Mouse (Mus musculus) ES-E14 (cell line): ENCODE data around the gene Med25. TPM values are rescaled to one million over a fixed set of nuclear protein-coding genes. Genes with fewer than 3 reads are reported as not detected.

Experiments
- DNase-seq: peaks from one replicate; pipeline ENCODE4 v3.0.0-alpha.2; 2013; ENCODE audit warnings: low read depth, low spot score
- H3K27ac ChIP-seq: 2 replicates; pipeline ENCODE4 v1.5.1; 2012; ENCODE audit warnings: low read depth, mild to moderate bottlenecking, low read length, moderate library complexity, mixed read lengths; ENCODE audit not compliant: poor library complexity, insufficient read depth, severe bottlenecking
- H3K36me3 ChIP-seq: 2 replicates; pipeline ENCODE4 v1.6.1; 2012; ENCODE audit warnings: mild to moderate bottlenecking, low read length, moderate library complexity, mixed read lengths; ENCODE audit not compliant: control insufficient read depth, poor library complexity, insufficient read depth, severe bottlenecking
- H3K4me1 ChIP-seq, 2 experiments: fragments of 150-350 bp in 1 of 2; sonication (generic) in 1 of 2; 2 replicates each; pipeline ENCODE4 v1.6.1; 2012; ENCODE audit warnings: low read length in 2 of 2, mild to moderate bottlenecking in 1 of 2, mixed read lengths in 1 of 2; ENCODE audit not compliant: control insufficient read depth in 2 of 2, insufficient read depth in 2 of 2, poor library complexity in 1 of 2
- H3K4me3 ChIP-seq, 2 experiments: fragments of 150-350 bp in 1 of 2; sonication (generic) in 1 of 2; 2 replicates each; pipeline ENCODE4 v1.5.1; 2012; ENCODE audit warnings: low read length in 2 of 2, low read depth in 1 of 2, mild to moderate bottlenecking in 1 of 2, mixed read lengths in 1 of 2; ENCODE audit not compliant: insufficient read depth in 1 of 2, poor library complexity in 1 of 2, severe bottlenecking in 1 of 2
- H3K9ac ChIP-seq: 2 replicates; pipeline ENCODE4 v1.6.1; 2012; ENCODE audit warnings: low read depth, mild to moderate bottlenecking, low read length, mixed read lengths; ENCODE audit not compliant: poor library complexity, insufficient read depth, severe bottlenecking
- H3K9me3 ChIP-seq: fragments of 150-350 bp; sonication (generic); 2 replicates; pipeline ENCODE4 v1.6.1; 2012; ENCODE audit warnings: low read depth, mild to moderate bottlenecking, low read length; ENCODE audit not compliant: control insufficient read depth, insufficient read depth
- CHD2 ChIP-seq: IDR thresholded peaks from 2 replicates; pipeline ENCODE4 v1.6.1; 2014; ENCODE audit warnings: mild to moderate bottlenecking, low read depth, low read length, inconsistent platforms
- HCFC1 ChIP-seq: IDR thresholded peaks from 2 replicates; pipeline ENCODE4 v1.6.1; 2012; ENCODE audit warnings: low read length, inconsistent platforms, borderline replicate concordance; ENCODE audit not compliant: insufficient read depth
- MAFK ChIP-seq: IDR thresholded peaks from 2 replicates; pipeline ENCODE4 v1.6.1; 2014; ENCODE audit warnings: mild to moderate bottlenecking, low read depth, low read length, inconsistent platforms; ENCODE audit not compliant: insufficient read depth
- ZC3H11A ChIP-seq: IDR thresholded peaks from 2 replicates; pipeline ENCODE4 v1.6.1; 2012; ENCODE audit warnings: low read depth, mild to moderate bottlenecking, inconsistent platforms, low read length, borderline replicate concordance
- ZNF384 ChIP-seq: IDR thresholded peaks from 2 replicates; pipeline ENCODE4 v1.6.1; 2012; ENCODE audit warnings: low read depth, low read length, inconsistent platforms
- in situ Hi-C, 2 experiments: fragments of 600-800 bp; cut with MboI; formaldehyde crosslinking; loops; one replicate each; pipeline ENCODE4 v1.15.1; 2025; ENCODE audit warnings: low sequenced_read_pairs in 2 of 2, inconsistent platforms in 1 of 2; ENCODE audit not compliant: unreplicated experiment in 2 of 2
- total RNA-seq: library from RNA; depleted of rRNA; stranded (reverse); fragments of 300-350 nt; gene quantifications from 2 replicates; pipeline ENCODE4 v1.2.3, GENCODE M21; 2012

Med25 gene
- total RNA-seq, 1 experiment: 88.2 TPM

DNA sequence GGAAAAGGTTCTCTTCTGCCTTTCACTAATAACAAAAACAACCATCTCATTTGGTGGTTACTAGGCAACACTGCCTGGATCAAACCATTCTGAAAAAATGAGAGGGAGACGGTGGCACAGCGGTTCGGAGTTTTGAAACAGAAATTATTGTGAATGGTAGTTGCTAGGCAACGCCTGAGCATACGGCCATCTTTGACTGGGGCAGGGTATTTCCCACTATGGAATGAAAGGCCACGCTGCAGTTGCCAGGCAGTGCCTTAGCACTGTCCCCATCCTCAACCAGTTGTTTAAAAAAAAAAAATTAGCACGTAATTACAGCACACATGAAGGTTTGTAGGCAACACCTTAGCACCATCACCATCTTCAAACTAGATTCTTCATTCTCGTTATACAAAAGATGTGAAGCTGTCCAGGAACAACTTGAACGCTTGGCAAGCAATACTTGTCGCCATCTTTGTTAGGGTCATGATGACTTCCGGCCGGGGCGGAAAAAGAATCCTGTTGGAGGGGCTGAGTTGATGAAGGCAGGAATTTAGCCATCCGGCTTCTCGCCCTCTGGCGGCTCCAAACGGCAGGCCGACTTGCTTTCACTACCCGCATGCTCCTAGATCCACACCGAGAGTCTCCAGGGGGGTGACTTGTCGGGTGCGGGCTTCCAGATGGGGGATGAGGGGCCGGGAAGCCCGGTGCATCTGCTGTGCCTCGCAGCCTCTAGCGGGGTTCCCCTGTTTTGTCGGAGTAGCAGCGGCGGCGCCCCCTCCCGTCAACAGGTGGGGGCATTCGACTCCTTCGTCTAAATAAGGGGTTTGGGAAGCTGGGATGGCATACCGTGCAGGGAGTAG is 3.3 kb upstream of the Med25 start, which contains the start of gene Fuz:
Gene Fuz (plus strand): TSS at position 487 of the 842 bp plus-strand sequence.
- H3K27ac ChIP-seq: peak within 1 kb of the TSS; percentile 16
- in situ Hi-C loops: no loop called here
- peaks cover 0 to 8% of the 10 kb centered on the region in 2 experiments; a peak in 1 of 4 replicates for H3K4me1 ChIP-seq
- no peaks in the 10 kb centered on the region for H3K9me3 ChIP-seq
- peak within 1 kb of the TSS; percentile 69 to 70 for H3K4me3 ChIP-seq
- peak within 1 kb of the TSS; percentile 78 for H3K9ac ChIP-seq
- TF ChIP-seq MAFK (no peak), HCFC1 (peak; percentile 79)
- peak; percentile 95 for DNase-seq
- peaks cover 17% of the 10 kb centered on the region for H3K36me3 ChIP-seq

DNA sequence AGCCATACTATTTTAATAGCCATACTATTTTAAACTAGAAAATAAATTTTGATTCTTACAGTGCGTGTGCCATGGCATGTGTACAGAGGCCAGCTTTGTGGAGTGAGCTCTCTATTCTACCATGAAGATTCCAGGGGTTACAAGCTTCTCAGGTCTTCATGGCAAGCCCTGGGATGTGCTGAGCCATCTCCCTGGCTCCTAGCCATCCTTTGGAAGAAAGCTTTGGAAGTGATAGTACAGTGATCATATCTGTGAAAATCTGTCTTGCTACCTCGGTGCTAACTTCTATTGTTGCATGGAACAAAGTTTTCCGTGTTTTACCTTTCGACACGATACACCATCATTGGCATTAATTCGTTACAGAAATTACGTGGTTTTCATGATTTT is 2.7 kb upstream of the Med25 start:
- peaks cover 0 to 12% of the 10 kb centered on the region in 2 experiments; a peak in 1 of 4 replicates for H3K4me1 ChIP-seq
- H3K9me3 ChIP-seq: no peaks in the 10 kb centered on the region
- H3K36me3 ChIP-seq: peaks cover 19% of the 10 kb centered on the region
- in situ Hi-C loops: no loop called here
- H3K4me3 ChIP-seq: peak overlapping the region in 1 of 2 experiments; percentile 40; a peak in 1 of 4 replicates
- no peak overlapping the region for H3K9ac ChIP-seq
- TF ChIP-seq CHD2 (no peak), ZC3H11A (no peak), HCFC1 (no peak), ZNF384 (no peak), MAFK (no peak)
- no peak for DNase-seq
- no peak overlapping the region for H3K27ac ChIP-seq

DNA sequence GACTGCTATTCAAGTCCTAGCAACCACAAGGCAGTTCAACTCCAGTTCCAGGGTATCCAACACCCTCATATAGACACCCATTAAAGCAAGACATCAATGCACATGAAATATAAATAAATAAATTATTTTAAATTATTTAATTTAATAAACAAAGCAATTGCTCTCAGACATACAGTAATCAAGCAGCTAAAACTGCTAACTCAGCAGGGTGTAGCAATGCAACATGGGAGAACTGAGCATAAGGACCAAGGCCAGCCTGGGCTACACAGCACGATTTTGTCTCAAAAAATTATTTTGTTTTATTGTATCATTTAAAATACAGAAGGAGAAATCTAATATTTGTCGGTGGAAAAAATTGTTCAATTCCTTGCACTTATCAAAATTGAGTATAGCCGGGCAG is 1.7 kb upstream of the Med25 start:
- Histone ChIP-seq H3K27ac (no peak overlapping the region), H3K9me3 (no peaks in the 10 kb centered on the region), H3K36me3 (peaks cover 13% of the 10 kb centered on the region), H3K9ac (no peak overlapping the region), H3K4me1 (peaks cover 0 to 12% of the 10 kb centered on the region in 2 experiments; a peak in 1 of 4 replicates), H3K4me3 (no peak overlapping the region)
- no peak for DNase-seq
- in situ Hi-C loops: no loop called here
- TF ChIP-seq MAFK (peak; percentile 64), CHD2 (no peak)

DNA sequence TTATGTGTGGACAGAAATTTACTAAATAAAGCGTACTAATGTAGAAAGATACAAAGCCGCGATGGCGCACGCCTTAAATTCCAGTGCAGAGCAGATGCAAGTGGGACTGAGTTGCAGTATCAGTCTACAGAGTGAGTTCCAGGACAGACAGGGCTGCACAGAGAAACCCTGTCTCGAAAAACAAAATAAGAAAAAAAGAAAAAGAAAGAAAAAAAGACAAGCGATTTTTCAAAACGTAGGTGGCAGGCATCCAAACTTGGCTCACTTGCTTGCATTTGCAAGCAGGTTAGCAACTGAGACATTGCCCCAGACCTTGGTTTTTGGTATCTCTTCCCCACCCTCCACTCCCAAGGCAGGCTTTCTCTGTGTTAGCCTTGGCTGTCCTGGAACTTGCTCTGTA is 685 bp upstream of the Med25 start:
- Histone ChIP-seq H3K36me3 (peaks cover 20% of the 10 kb centered on the region), H3K4me3 (no peak overlapping the region), H3K27ac (no peak overlapping the region), H3K9me3 (no peaks in the 10 kb centered on the region), H3K4me1 (peaks cover 0 to 12% of the 10 kb centered on the region in 2 experiments; a peak in 1 of 4 replicates), H3K9ac (no peak overlapping the region)
- TF ChIP-seq ZNF384: no peak
- TF ChIP-seq ZC3H11A: no peak
- TF ChIP-seq HCFC1: no peak
- TF ChIP-seq MAFK: no peak
- no peak for DNase-seq
- in situ Hi-C loops: no loop called here

DNA sequence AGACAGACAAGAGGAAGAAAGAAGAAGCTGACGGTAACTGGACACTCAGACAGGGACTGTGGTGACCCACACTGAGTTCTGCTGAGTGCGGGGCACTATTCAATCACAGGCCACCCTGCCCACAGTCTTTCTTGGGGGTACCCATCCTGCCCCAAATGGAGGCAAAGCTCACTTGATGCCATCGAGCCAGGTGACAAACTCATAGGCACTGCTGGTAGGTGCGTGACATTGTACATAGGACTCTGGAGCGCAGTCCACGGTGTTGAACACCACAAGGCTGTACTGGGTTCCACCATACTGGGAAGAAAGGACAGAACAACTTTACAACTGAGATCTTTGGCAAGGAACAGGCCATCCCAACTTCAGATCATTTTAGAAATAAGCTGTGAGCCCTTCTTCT is 901 bp downstream of the Med25 start:
- Histone ChIP-seq H3K36me3 (peaks cover 28% of the 10 kb centered on the region), H3K4me3 (peak overlapping the region; percentile 83 to 98), H3K9me3 (no peaks in the 10 kb centered on the region), H3K4me1 (peaks cover 0 to 6% of the 10 kb centered on the region in 2 experiments; a peak in 1 of 4 replicates), H3K27ac (0 out of 2 replicates have a peak overlapping the region, but pooled peaks have one; percentile 61), H3K9ac (peak overlapping the region; percentile 90)
- TF ChIP-seq ZC3H11A (no peak), ZNF384 (no peak), CHD2 (no peak), HCFC1 (no peak)
- DNase-seq: no peak
- in situ Hi-C loops: no loop called here
